Mouse (Mus musculus) kidney, adult 2 months (tissue): ENCODE data around the gene Ppp2r5d. TPM values are rescaled to one million over a fixed set of nuclear protein-coding genes. Genes with fewer than 3 reads are reported as not detected.

ENCODE experiments used
- DNase-seq: peaks from one replicate; pipeline ENCODE4 v3.0.0; 2021
- H3K27ac ChIP-seq: fragments of 200-500 bp; 2 replicates; pipeline ENCODE4 v1.5.1; 2012; ENCODE audit warnings: low read depth, low read length, control low read depth, inconsistent platforms; ENCODE audit not compliant: insufficient read depth
- H3K27me3 ChIP-seq: fragments of 200-500 bp; replicated peaks from 2 replicates; pipeline ENCODE4 v1.6.1; 2012; ENCODE audit warnings: mild to moderate bottlenecking, moderate library complexity, low read length, inconsistent platforms; ENCODE audit not compliant: control insufficient read depth, insufficient read depth
- H3K36me3 ChIP-seq: fragments of 200-500 bp; 2 replicates; pipeline ENCODE4 v1.6.1; 2012; ENCODE audit warnings: mild to moderate bottlenecking, moderate library complexity, low read length, inconsistent platforms; ENCODE audit not compliant: control insufficient read depth, insufficient read depth
- H3K4me1 ChIP-seq: fragments of 200-500 bp; 2 replicates; pipeline ENCODE4 v1.6.1; 2011; ENCODE audit warnings: low read length; ENCODE audit not compliant: control insufficient read depth, insufficient read depth
- H3K4me3 ChIP-seq: fragments of 200-500 bp; 2 replicates; pipeline ENCODE4 v1.5.1; 2011; ENCODE audit warnings: mild to moderate bottlenecking, low read depth, low read length, control low read depth; ENCODE audit not compliant: insufficient read depth
- CTCF ChIP-seq: fragments of 200-500 bp; conservative IDR thresholded peaks from 2 replicates; pipeline ENCODE4 v1.5.1; 2011; ENCODE audit warnings: low read depth, mild to moderate bottlenecking, control low read depth, low read length, moderate library complexity, mixed read lengths; ENCODE audit not compliant: insufficient read depth, insufficient read length
- POLR2A ChIP-seq: fragments of 200-500 bp; IDR thresholded peaks from one replicate; pipeline ENCODE4 v1.6.1; 2011; ENCODE audit warnings: low read depth, low read length, control low read depth
- WGBS: fragments of 180-500 bp; shearing (Covaris S2); methylation state at CpG from one replicate; pipeline ENCODE4 v1.1.7; 2018; 5-methylcytosine and 5-hydroxymethylcytosine counted together
- polyA plus RNA-seq: library from polyadenylated mRNA; depleted of rRNA; stranded (reverse); fragments of >200 nt; gene quantifications from 2 replicates; pipeline ENCODE4 v1.2.3, GENCODE M21; 2012

Ppp2r5d gene
- polyA plus RNA-seq, 1 experiment = 37.2 TPM

DNA sequence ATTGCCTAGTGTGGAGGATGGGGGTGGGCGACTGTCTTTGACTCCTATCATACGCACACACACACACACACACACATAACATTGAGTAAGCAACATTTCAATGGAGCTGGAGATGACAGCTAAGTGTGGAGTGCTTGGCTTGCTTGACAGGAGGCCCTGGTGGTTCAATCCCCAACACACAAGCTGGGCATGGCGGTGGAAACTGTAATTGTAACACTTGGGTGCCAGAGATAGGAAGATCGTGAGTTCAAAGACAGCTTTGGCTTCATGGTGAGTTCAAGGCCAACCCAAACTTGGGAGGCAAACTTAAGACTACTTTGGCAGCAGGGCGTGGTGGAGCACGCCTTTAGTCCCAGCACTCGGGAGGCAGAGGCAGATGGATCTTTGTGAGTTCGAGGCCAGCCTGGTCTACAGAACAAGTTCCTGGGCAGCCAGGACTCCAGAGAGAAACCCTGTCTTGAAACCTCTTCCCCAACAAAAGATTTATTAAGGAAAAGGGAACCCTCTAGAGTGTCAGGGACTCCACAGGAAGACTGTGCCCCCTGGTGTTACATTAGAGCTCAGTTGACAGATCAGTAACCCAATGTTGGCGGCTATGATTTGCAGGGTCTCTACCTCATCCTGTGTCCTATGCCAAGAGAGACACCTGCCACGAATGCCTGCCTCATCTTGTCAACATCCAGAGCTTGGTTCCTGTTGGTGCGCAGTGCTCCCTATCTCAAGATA is 10.0 kb upstream of the Ppp2r5d start:
- Histone ChIP-seq H3K36me3 (no peaks in the 10 kb centered on the region), H3K4me3 (no peak overlapping the region), H3K27ac (no peak overlapping the region), H3K27me3 (no peaks in the 10 kb centered on the region), H3K4me1 (peaks cover 5% of the 10 kb centered on the region; the same call in 1 of the 2 replicates)
- TF ChIP-seq CTCF (no peak), POLR2A (no peak)
- 90% methylated on average over 11 of the region's 11 CpGs for WGBS
- DNase-seq = peak; percentile 28

DNA sequence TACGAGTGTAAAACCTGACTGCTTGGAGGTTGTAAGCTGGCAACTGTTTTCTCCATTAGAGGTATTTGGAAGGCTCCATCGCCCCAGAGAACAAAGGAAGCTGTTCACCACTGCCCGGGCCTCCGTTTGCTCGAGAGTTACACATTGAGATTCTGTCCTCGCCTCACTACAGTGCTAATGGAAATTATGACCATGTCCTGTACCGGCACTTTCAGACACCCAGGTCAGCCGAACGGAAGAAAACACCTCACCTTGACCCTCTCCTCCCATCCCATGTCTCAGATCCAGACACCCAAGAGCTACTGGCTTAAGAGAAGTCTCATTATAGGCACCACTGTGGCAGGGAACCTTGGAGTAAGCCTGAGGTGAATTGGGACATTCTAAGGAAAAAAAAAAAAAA is 8.9 kb upstream of the Ppp2r5d start:
- no peak for DNase-seq
- no peaks in the 10 kb centered on the region for H3K36me3 ChIP-seq
- no peak overlapping the region for H3K27ac ChIP-seq
- no peaks in the 10 kb centered on the region for H3K27me3 ChIP-seq
- 80% methylated on average over 9 of the region's 9 CpGs for WGBS
- no peak for TF ChIP-seq CTCF
- no peak for TF ChIP-seq POLR2A
- H3K4me1 ChIP-seq = peaks cover 5% of the 10 kb centered on the region; the same call in 1 of the 2 replicates
- no peak overlapping the region for H3K4me3 ChIP-seq

DNA sequence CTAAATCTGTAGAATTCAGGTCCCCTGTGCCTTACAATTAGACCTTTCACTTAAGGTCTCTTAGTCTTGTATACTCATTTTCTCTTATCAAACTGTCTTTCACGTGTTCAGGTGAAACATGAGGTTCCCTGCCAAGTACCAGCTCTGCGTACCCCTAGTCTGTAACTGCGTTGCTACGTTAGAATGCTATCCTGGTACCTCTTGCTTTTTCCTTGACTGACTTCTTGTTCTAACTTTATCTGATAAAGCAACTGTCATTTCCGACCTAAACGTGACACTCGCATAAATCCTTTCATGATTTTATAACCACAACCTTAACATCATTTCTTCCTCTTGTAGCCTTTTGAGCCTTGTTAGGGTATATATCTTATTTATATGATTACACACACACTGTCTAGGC is 7.5 kb upstream of the Ppp2r5d start:
- 46% methylated on average over 7 of the region's 7 CpGs for WGBS
- Histone ChIP-seq H3K27ac (no peak overlapping the region), H3K27me3 (no peaks in the 10 kb centered on the region), H3K36me3 (no peaks in the 10 kb centered on the region), H3K4me1 (peaks cover 5% of the 10 kb centered on the region; the same call in 1 of the 2 replicates), H3K4me3 (peak overlapping the region; percentile 82; the same call in 1 of the 2 replicates)
- TF ChIP-seq CTCF (no peak), POLR2A (no peak)
- DNase-seq = no peak

DNA sequence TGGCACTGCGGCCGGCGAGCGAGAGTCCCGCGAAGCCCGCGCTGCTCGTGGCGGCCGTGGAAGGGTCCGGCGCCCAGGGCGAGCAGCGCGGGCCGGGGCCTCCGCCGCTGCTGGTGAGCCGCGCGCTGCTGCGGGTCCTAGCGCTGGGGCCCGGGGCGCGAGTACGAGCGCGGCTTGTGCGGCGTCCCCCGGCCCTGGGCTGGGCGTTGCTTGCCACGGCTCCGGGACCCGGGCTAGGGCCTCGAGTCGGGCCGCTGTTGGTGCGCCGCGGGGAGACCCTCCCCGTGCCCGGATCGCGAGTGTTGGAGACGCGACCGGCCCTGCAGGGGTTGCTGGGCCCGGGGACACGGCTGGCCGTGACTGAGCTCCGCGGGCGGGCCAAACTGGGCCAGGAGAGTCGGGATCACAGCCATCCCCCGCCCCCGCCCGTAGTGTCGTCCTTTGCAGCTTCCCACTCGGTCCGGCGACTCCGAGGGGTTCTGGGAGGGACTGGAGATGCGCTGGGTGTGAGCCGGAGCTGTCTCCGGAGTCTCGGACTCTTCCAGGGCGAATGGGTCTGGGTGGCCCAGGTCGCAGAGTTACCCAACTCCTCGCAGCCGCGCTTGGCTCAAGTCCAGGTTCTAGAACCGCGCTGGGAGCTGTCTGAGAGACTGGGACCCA is 6.8 kb upstream of the Ppp2r5d start:
- DNase-seq = peak; percentile 67
- no peak for TF ChIP-seq CTCF
- TF ChIP-seq POLR2A = no peak
- Histone ChIP-seq H3K4me3 (peak overlapping the region; percentile 82), H3K36me3 (no peaks in the 10 kb centered on the region), H3K27ac (peak overlapping the region; percentile 17; the same call in 1 of the 2 replicates), H3K4me1 (peaks cover 5% of the 10 kb centered on the region; the same call in 1 of the 2 replicates), H3K27me3 (no peaks in the 10 kb centered on the region)
- WGBS = under 1% methylated on average over 76 of the region's 76 CpGs

DNA sequence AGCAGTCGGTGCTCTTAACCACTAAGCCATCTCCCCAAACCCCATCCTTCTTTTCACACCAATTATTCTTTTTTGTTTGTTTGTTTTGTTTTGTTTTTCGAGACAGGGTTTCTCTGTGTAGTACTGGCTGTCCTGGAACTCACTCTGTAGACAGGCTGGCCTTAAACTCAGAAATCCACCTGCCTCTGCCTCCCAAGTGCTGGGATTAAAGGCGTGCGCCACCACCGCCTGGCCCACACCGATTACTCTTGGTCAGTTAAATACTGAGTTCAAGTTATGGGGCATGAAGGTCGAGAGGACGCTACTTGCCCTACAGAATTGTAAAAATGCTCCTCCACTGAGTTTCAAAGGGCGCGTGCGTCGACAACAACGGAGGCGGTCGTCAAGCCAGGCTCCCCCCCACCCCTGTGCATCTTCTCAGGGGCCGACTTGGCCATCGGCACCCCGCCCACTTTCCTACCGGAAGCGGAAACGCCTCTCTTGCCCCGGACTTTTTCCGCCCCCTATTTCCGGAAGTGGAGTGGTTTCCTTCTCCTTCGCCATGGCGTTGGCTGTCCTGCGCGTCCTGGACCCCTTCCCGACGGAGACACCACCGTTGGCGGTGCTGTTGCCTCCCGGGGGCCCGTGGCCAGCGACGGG is 6.2 kb upstream of the Ppp2r5d start, which contains the start of gene Pex6:
Gene Pex6, plus strand, starts transcription at position 505 of the 639 bp plus-strand sequence.
- peak within 1 kb of the TSS; percentile 34 for H3K27ac ChIP-seq
- peaks cover 5% of the 10 kb centered on the region; the same call in 1 of the 2 replicates for H3K4me1 ChIP-seq
- DNase-seq = peak; percentile 96
- H3K36me3 ChIP-seq = no peaks in the 10 kb centered on the region
- H3K27me3 ChIP-seq = no peaks in the 10 kb centered on the region
- TF ChIP-seq POLR2A (peak; percentile 66), CTCF (no peak)
- peak within 1 kb of the TSS; percentile 82 for H3K4me3 ChIP-seq
- WGBS = 6% methylated on average over 36 of the region's 36 CpGs

DNA sequence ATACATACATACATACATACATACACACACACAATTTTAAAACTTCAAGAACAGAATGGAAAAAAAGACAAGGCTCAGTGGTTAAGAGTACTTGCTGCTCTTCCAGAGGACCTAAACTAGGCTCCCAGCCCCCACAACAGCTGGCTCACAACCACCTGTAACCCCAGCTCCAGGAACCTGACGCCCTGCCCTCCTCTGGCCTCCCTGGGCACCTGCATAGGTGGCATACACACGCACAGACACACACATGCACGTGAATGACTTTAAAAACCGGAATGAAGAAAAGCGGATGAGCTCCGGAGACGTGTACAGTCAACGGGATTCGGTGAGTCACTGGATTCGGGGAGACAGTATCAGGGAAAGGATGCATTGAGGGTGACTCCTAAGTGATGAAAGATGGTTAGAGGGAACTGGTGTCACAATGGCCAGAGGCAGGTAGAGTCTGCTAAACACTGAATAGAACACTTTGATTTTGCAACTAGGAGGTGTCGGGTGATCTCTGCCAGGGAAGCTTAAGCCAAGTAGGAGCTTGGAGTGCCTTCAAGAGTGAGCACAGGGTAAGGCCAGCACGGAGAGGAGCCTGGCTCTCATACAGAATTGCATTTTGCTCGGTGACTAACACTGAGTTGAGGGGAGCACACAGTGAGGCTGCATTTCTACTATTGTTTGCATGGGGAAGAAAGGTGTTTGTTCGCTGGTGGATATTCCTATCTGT is 1.6 kb upstream of the Ppp2r5d start:
- peaks cover 3% of the 10 kb centered on the region; the same call in 1 of the 2 replicates for H3K4me1 ChIP-seq
- WGBS = 94% methylated on average over 14 of the region's 14 CpGs
- TF ChIP-seq CTCF (no peak), POLR2A (no peak)
- no peak overlapping the region for H3K27ac ChIP-seq
- no peak overlapping the region for H3K4me3 ChIP-seq
- no peaks in the 10 kb centered on the region for H3K27me3 ChIP-seq
- DNase-seq = no peak
- H3K36me3 ChIP-seq = no peaks in the 10 kb centered on the region
